Mouse (Mus musculus): Measurements from ENCODE around the gene Fdxr.

DNA sequence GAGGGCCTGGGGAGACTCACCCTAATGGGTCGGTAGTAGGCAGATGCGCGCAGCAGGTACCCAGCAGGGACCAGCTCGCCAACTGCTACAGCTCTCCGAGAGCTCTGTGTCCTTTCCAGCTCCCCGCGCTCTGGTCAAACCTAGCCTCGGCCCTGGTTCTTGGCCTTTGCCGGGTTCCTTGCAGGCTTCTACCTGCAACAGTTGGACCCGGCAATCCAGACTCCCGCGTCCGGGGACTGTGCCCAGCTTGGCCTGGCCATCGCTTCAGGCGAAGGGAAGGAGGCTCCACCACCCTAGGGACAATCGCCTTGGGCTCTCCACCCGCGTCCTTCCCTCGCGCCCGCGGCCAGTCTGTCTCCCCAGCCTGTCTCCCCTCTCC, 10.5 kb downstream of the Fdxr start:
- TF ChIP-seq CTCF (IDR thresholded peaks at IDR 0.05; ENCODE audit: borderline replicate concordance, insufficient read depth, low read depth, low read length) (no peak), POLR2A (IDR thresholded peaks at IDR 0.05; ENCODE audit: borderline replicate concordance, insufficient read depth, low read length) (no peak)
